Mouse (Mus musculus): ENCODE data around the gene Map2k5. TPM values are rescaled to one million over a fixed set of nuclear protein-coding genes. Genes with fewer than 3 reads are reported as not detected.
A peak's percentile ranks its signal among the peaks of the same experiment; 100 is the strongest.

Map2k5 gene
- polyA plus RNA-seq, 1 experiment, result 34.3 TPM

GRCm38 (mm10) chr9:63147786-63148409, 229.8 kb downstream of the Map2k5 start:
- Histone ChIP-seq H3K36me3 (ENCODE audit: control insufficient read depth, insufficient read depth, low read length) (no peaks in the 10 kb centered on the region), H3K4me1 (ENCODE audit: control insufficient read depth, insufficient read depth, low read length) (no peaks in the 10 kb centered on the region; the same call in 1 of the 2 replicates), H3K27ac (ENCODE audit: insufficient read depth, low read depth, low read length) (no peak overlapping the region), H3K4me3 (ENCODE audit: insufficient read depth, low read depth, low read length) (no peak overlapping the region), H3K27me3 (replicated peaks; ENCODE audit: control insufficient read depth, insufficient read depth, low read length) (peaks cover 21% of the 10 kb centered on the region)
- WGBS, result 4% methylated on average over 14 of the region's 14 CpGs
- no peak for TF ChIP-seq CTCF (conservative IDR thresholded peaks at IDR 0.05; ENCODE audit: insufficient read depth, insufficient read length, low read depth, low read length)
- TF ChIP-seq POLR2A (IDR thresholded peaks at IDR 0.05; ENCODE audit: low read depth, low read length), result no peak
- no peak for DNase-seq

- Histone ChIP-seq H3K27ac (ENCODE audit: insufficient read depth, low read depth, low read length) (no peak overlapping the region), H3K27me3 (replicated peaks; ENCODE audit: control insufficient read depth, insufficient read depth, low read length) (peaks cover 27% of the 10 kb centered on the region), H3K36me3 (ENCODE audit: control insufficient read depth, insufficient read depth, low read length) (no peaks in the 10 kb centered on the region), H3K4me3 (ENCODE audit: insufficient read depth, low read depth, low read length) (no peak overlapping the region), H3K4me1 (ENCODE audit: control insufficient read depth, insufficient read depth, low read length) (no peaks in the 10 kb centered on the region; the same call in 1 of the 2 replicates)
- WGBS, result under 1% methylated on average over 9 of the region's 9 CpGs
- no peak for TF ChIP-seq CTCF (conservative IDR thresholded peaks at IDR 0.05; ENCODE audit: insufficient read depth, insufficient read length, low read depth, low read length)
- no peak for TF ChIP-seq POLR2A (IDR thresholded peaks at IDR 0.05; ENCODE audit: low read depth, low read length)
- DNase-seq, result no peak
Measured at GRCm38 (mm10) chr9:63147296-63147695, 230.4 kb downstream of the Map2k5 start.

DNA sequence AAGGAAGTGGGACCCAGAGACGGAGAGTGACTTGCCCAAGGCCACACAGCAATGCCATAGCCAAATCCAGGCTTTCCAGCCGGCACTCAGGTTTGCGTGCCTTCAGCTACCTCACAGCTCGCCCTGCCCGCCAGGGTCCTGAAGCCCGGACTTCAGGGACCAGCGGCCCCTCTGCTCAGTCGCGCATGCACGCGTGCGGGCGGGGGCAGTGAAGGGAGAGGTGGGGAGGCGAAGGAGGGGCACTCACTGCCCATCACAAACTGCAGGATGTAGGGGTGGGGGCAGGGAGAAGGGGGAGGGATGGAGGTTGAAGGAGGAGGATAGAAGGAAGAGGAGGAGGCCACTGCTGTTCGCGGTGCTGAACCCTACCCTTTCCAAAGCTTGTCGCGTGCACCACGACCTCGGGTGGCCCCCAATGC, 230.8 kb downstream of the Map2k5 start:
- no peaks in the 10 kb centered on the region; the same call in 1 of the 2 replicates for H3K4me1 ChIP-seq (ENCODE audit: control insufficient read depth, insufficient read depth, low read length)
- 1% methylated on average over 20 of the region's 20 CpGs for whole genome bisulfite sequencing

GRCm38 (mm10) chr9:63146126-63146855, 231.4 kb downstream of the Map2k5 start:
- no peaks in the 10 kb centered on the region for H3K36me3 ChIP-seq (ENCODE audit: control insufficient read depth, insufficient read depth, low read length)
- peaks cover 28% of the 10 kb centered on the region for H3K27me3 ChIP-seq (replicated peaks; ENCODE audit: control insufficient read depth, insufficient read depth, low read length)
- DNase-seq, result no peak
- no peaks in the 10 kb centered on the region; the same call in 1 of the 2 replicates for H3K4me1 ChIP-seq (ENCODE audit: control insufficient read depth, insufficient read depth, low read length)
- peak overlapping the region; percentile 17; the same call in 1 of the 2 replicates for H3K4me3 ChIP-seq (ENCODE audit: insufficient read depth, low read depth, low read length)
- no peak for TF ChIP-seq CTCF (conservative IDR thresholded peaks at IDR 0.05; ENCODE audit: insufficient read depth, insufficient read length, low read depth, low read length)
- TF ChIP-seq POLR2A (IDR thresholded peaks at IDR 0.05; ENCODE audit: low read depth, low read length), result no peak
- no peak overlapping the region for H3K27ac ChIP-seq (ENCODE audit: insufficient read depth, low read depth, low read length)
- WGBS, result 3% methylated on average over 46 of the region's 46 CpGs

More for the DNA sequence above, 230.8 kb downstream of the Map2k5 start:
- no peak for DNase-seq
- peak overlapping the region; percentile 17; the same call in 1 of the 2 replicates for H3K4me3 ChIP-seq (ENCODE audit: insufficient read depth, low read depth, low read length)
- H3K27me3 ChIP-seq (replicated peaks; ENCODE audit: control insufficient read depth, insufficient read depth, low read length), result peaks cover 28% of the 10 kb centered on the region
- TF ChIP-seq CTCF (conservative IDR thresholded peaks at IDR 0.05; ENCODE audit: insufficient read depth, insufficient read length, low read depth, low read length) (no peak), POLR2A (IDR thresholded peaks at IDR 0.05; ENCODE audit: low read depth, low read length) (no peak)
- no peak overlapping the region for H3K27ac ChIP-seq (ENCODE audit: insufficient read depth, low read depth, low read length)
- no peaks in the 10 kb centered on the region for H3K36me3 ChIP-seq (ENCODE audit: control insufficient read depth, insufficient read depth, low read length)

GRCm38 (mm10) chr9:63145249-63146125, 232.2 kb downstream of the Map2k5 start:
- no peak for DNase-seq
- TF ChIP-seq POLR2A (IDR thresholded peaks at IDR 0.05; ENCODE audit: low read depth, low read length), result no peak
- no peak for TF ChIP-seq CTCF (conservative IDR thresholded peaks at IDR 0.05; ENCODE audit: insufficient read depth, insufficient read length, low read depth, low read length)
- H3K27me3 ChIP-seq (replicated peaks; ENCODE audit: control insufficient read depth, insufficient read depth, low read length), result peaks cover 28% of the 10 kb centered on the region
- H3K27ac ChIP-seq (ENCODE audit: insufficient read depth, low read depth, low read length), result no peak overlapping the region
- no peaks in the 10 kb centered on the region for H3K36me3 ChIP-seq (ENCODE audit: control insufficient read depth, insufficient read depth, low read length)
- no peaks in the 10 kb centered on the region; the same call in 1 of the 2 replicates for H3K4me1 ChIP-seq (ENCODE audit: control insufficient read depth, insufficient read depth, low read length)
- 0 out of 2 replicates have a peak overlapping the region, but pooled peaks have one; percentile 3 for H3K4me3 ChIP-seq (ENCODE audit: insufficient read depth, low read depth, low read length)
- WGBS, result 3% methylated on average over 73 of the region's 73 CpGs

GRCm38 (mm10) chr9:63144502-63145248, 233.0 kb downstream of the Map2k5 start:
- H3K4me3 ChIP-seq (ENCODE audit: insufficient read depth, low read depth, low read length), result no peak overlapping the region
- no peak overlapping the region for H3K27ac ChIP-seq (ENCODE audit: insufficient read depth, low read depth, low read length)
- peaks cover 30% of the 10 kb centered on the region for H3K27me3 ChIP-seq (replicated peaks; ENCODE audit: control insufficient read depth, insufficient read depth, low read length)
- no peak for DNase-seq
- no peak for TF ChIP-seq CTCF (conservative IDR thresholded peaks at IDR 0.05; ENCODE audit: insufficient read depth, insufficient read length, low read depth, low read length)
- TF ChIP-seq POLR2A (IDR thresholded peaks at IDR 0.05; ENCODE audit: low read depth, low read length), result no peak
- 3% methylated on average over 80 of the region's 80 CpGs for WGBS
- H3K36me3 ChIP-seq (ENCODE audit: control insufficient read depth, insufficient read depth, low read length), result no peaks in the 10 kb centered on the region
- H3K4me1 ChIP-seq (ENCODE audit: control insufficient read depth, insufficient read depth, low read length), result no peaks in the 10 kb centered on the region; the same call in 1 of the 2 replicates
